Mouse (Mus musculus) retina, adult 2 months (tissue): ENCODE results near the gene Tmem115.
"Not testable (repeated sequence)": the region's sequence is repeated elsewhere in the genome, so short reads cannot be mapped to it uniquely, and the experiment has no call there.

Experiments used
- DNase-seq: peaks from one replicate; pipeline ENCODE4 v3.0.0-alpha.2; 2012; ENCODE audit warnings: low read depth, low spot score

Tmem115 gene

GRCm38 (mm10) chr9:107549297-107550074, 15.7 kb downstream of the Tmem115 start:
- no peak for DNase-seq

GRCm38 (mm10) chr9:107550491-107551116, 16.9 kb downstream of the Tmem115 start:
- DNase-seq: no peak

GRCm38 (mm10) chr9:107551117-107551889, 17.6 kb downstream of the Tmem115 start, which contains the start of gene Rassf1:
TSS of gene Rassf1 (plus strand) at chr9:107551555.
- DNase-seq: no peak

GRCm38 (mm10) chr9:107551890-107552355, 18.2 kb downstream of the Tmem115 start:
- no peak for DNase-seq

GRCm38 (mm10) chr9:107552690-107553393, 19.1 kb downstream of the Tmem115 start:
- no peak for DNase-seq

- no peak for DNase-seq
Observed at GRCm38 (mm10) chr9:107553541-107554318, 20.0 kb downstream of the Tmem115 start.

- peak; percentile 96 for DNase-seq
Observed at GRCm38 (mm10) chr9:107554319-107554825, 20.6 kb downstream of the Tmem115 start.

GRCm38 (mm10) chr9:107555031-107555457, 21.3 kb downstream of the Tmem115 start:
- no peak for DNase-seq

GRCm38 (mm10) chr9:107555701-107556100, 22.0 kb downstream of the Tmem115 start:
- DNase-seq: no peak

- DNase-seq: no peak
Observed at GRCm38 (mm10) chr9:107556346-107556745, 22.6 kb downstream of the Tmem115 start.

- DNase-seq: peak; percentile 89
Observed at GRCm38 (mm10) chr9:107563029-107563581, 29.4 kb downstream of the Tmem115 start, which contains the start of gene Tusc2. TSS of gene Tusc2 (plus strand) at chr9:107563255.

- DNase-seq: not testable (repeated sequence)
Observed at GRCm38 (mm10) chr9:107565556-107565955, 31.8 kb downstream of the Tmem115 start.

GRCm38 (mm10) chr9:107566041-107566709, 32.4 kb downstream of the Tmem115 start:
- no peak for DNase-seq

GRCm38 (mm10) chr9:107566855-107567254, 33.1 kb downstream of the Tmem115 start:
- no peak for DNase-seq

GRCm38 (mm10) chr9:107567702-107568319, 34.1 kb downstream of the Tmem115 start, which contains the start of gene Hyal2:
TSS of gene Hyal2 (plus strand) at chr9:107567945.
- DNase-seq: no peak

GRCm38 (mm10) chr9:107568331-107569261, 34.9 kb downstream of the Tmem115 start:
- DNase-seq: peak; percentile 63

GRCm38 (mm10) chr9:107569270-107569669, 35.5 kb downstream of the Tmem115 start:
- no peak for DNase-seq

- DNase-seq: no peak
Observed at GRCm38 (mm10) chr9:107570016-107570415, 36.3 kb downstream of the Tmem115 start.
